12 mouse cellular contexts compared by ENCODE assay signal in the genomic region with DNA sequence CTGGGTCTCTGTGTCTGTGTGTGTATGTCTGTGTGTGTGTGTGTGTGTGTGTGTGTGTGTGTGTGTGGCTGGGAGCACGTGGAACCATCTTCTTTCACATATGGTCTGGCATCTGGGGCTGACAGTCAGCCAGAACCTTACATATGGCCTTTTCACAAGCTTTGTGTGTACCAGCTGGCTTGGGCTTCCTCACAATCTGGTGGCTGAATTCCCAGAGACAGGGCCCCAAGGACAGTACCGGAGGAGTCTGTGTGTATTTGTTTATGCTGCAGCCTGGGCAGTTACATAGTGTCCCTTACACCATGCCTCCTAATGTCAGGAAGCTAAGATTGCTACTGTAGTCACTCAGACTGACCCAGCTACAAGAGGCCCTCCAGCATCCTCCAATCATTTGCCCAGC. TPM values are rescaled to one million over a fixed set of nuclear protein-coding genes. Genes with fewer than 3 reads are reported as not detected.
DNase-seq lines count a peak whose midpoint lies in the region; ATAC-seq and TF ChIP-seq lines count a peak whose summit lies in the region.
"Had no signal": no experiment of that assay in that cellular context is flagged by ENCODE, and none has a peak within 500 bp of the region (broad histone marks: within the 10 kb centered on the region; RNA-seq: fewer than 3 reads in every experiment).

No protein-coding gene starts in this region.

- no peak overlapping the region for H3K4me3 ChIP-seq in forebrain, embryonic 14.5 days (ENCODE audit: low read depth, low read length)
- no peak overlapping the region for H3K4me3 ChIP-seq in forebrain, embryonic 12.5 days (replicated peaks)
- H3K4me3 ChIP-seq in lung, postnatal 0 days (ENCODE audit: low read depth, low read length): no peak overlapping the region
- no peak overlapping the region for H3K4me3 ChIP-seq in neural tube, embryonic 15.5 days (replicated peaks)

- no peak overlapping the region for H3K9ac ChIP-seq in forebrain, embryonic 14.5 days (ENCODE audit: low read length)
- H3K9ac ChIP-seq in forebrain, embryonic 12.5 days: no peak overlapping the region
- no peak overlapping the region for H3K9ac ChIP-seq in lung, postnatal 0 days (replicated peaks; ENCODE audit: low read depth)
- no peak overlapping the region for H3K9ac ChIP-seq in neural tube, embryonic 15.5 days (replicated peaks)

- no peak overlapping the region for H3K4me2 ChIP-seq in forebrain, embryonic 14.5 days (ENCODE audit: low read length)
- no peak overlapping the region for H3K4me2 ChIP-seq in forebrain, embryonic 12.5 days
- H3K4me2 ChIP-seq in lung, postnatal 0 days (replicated peaks; ENCODE audit: low read depth, low read length): no peak overlapping the region
- no peak overlapping the region for H3K4me2 ChIP-seq in neural tube, embryonic 15.5 days
- H3K4me2 ChIP-seq: liver, embryonic 11.5 days; midbrain, embryonic 11.5 days had no signal

- no peak for TF ChIP-seq CTCF in lung, postnatal 0 days (IDR thresholded peaks at IDR 0.05)

- peak; percentile 66 for ATAC-seq in forebrain, embryonic 14.5 days
- ATAC-seq in forebrain, embryonic 12.5 days (ENCODE audit: low FRiP score): no peak
- ATAC-seq in lung, postnatal 0 days: peak; percentile 75
- no peak for ATAC-seq in neural tube, embryonic 15.5 days (ENCODE audit: low FRiP score)

- H3K27ac ChIP-seq in forebrain, embryonic 14.5 days (ENCODE audit: low read depth, low read length): no peak overlapping the region
- H3K27ac ChIP-seq in forebrain, embryonic 12.5 days: no peak overlapping the region
- H3K27ac ChIP-seq in lung, postnatal 0 days (ENCODE audit: low read length): no peak overlapping the region
- H3K27ac ChIP-seq in neural tube, embryonic 15.5 days (replicated peaks): no peak overlapping the region

- 46% methylated on average over 2 of the region's 2 CpGs for WGBS in forebrain, embryonic 14.5 days
- 69% methylated on average over 2 of the region's 2 CpGs for WGBS in forebrain, embryonic 12.5 days
- 39% methylated on average over 2 of the region's 2 CpGs for WGBS in lung, postnatal 0 days
- WGBS in neural tube, embryonic 15.5 days: 21% methylated on average over 2 of the region's 2 CpGs

- peak; percentile 81 for DNase-seq in forebrain, embryonic 14.5 days (ENCODE audit: low spot score)
- peak; percentile 49 for DNase-seq in lung, postnatal 0 days (ENCODE audit: low spot score)
- DNase-seq in lung, postnatal 36 days: no peak
- DNase-seq in cerebellum, adult 9-10 months: peak; percentile 53
- peak; percentile 36 to 58 for DNase-seq in layer of hippocampus, postnatal 25 days (ENCODE audit: extremely low spot score in 1 of 2, low spot score in 1 of 2)
- no peak for DNase-seq in MN1 (ENCODE audit: low spot score)
- DNase-seq: kidney, adult 2 months; thymus, postnatal 25 days had no signal

- H3K27me3 ChIP-seq in forebrain, embryonic 14.5 days (replicated peaks; ENCODE audit: control insufficient read depth, insufficient read depth, low read length): no peaks in the 10 kb centered on the region
- H3K27me3 ChIP-seq in forebrain, embryonic 12.5 days: peaks cover 8% of the 10 kb centered on the region; the same call in 1 of the 2 replicates
- no peaks in the 10 kb centered on the region for H3K27me3 ChIP-seq in lung, postnatal 0 days (replicated peaks; ENCODE audit: insufficient read depth, low read length)
- H3K27me3 ChIP-seq in neural tube, embryonic 15.5 days (replicated peaks): peaks cover 6% of the 10 kb centered on the region; the same call in 1 of the 2 replicates

- H3K36me3 ChIP-seq in forebrain, embryonic 14.5 days (ENCODE audit: control insufficient read depth, insufficient read depth, low read length): no peaks in the 10 kb centered on the region
- H3K36me3 ChIP-seq in forebrain, embryonic 12.5 days (replicated peaks): no peaks in the 10 kb centered on the region
- no peaks in the 10 kb centered on the region for H3K36me3 ChIP-seq in lung, postnatal 0 days (ENCODE audit: insufficient read depth, low read length)
- no peaks in the 10 kb centered on the region for H3K36me3 ChIP-seq in neural tube, embryonic 15.5 days

- no peaks in the 10 kb centered on the region for H3K9me3 ChIP-seq in forebrain, embryonic 14.5 days (replicated peaks; ENCODE audit: control insufficient read depth, low read length)
- no peaks in the 10 kb centered on the region for H3K9me3 ChIP-seq in forebrain, embryonic 12.5 days
- no peaks in the 10 kb centered on the region for H3K9me3 ChIP-seq in lung, postnatal 0 days (ENCODE audit: low read length)
- H3K9me3 ChIP-seq in neural tube, embryonic 15.5 days (replicated peaks): no peaks in the 10 kb centered on the region

- no peaks in the 10 kb centered on the region for H3K4me1 ChIP-seq in forebrain, embryonic 14.5 days (ENCODE audit: control insufficient read depth, insufficient read depth, low read length)
- H3K4me1 ChIP-seq in forebrain, embryonic 12.5 days: no peaks in the 10 kb centered on the region
- H3K4me1 ChIP-seq in lung, postnatal 0 days (ENCODE audit: insufficient read depth, low read depth, low read length): no peaks in the 10 kb centered on the region
- H3K4me1 ChIP-seq in neural tube, embryonic 15.5 days: peaks cover 3% of the 10 kb centered on the region

- no peak for TF ChIP-seq EP300 in lung, postnatal 0 days (IDR thresholded peaks at IDR 0.05)

RNA-seq across cellular contexts. Expression of gene Nub1, which starts 28.2 kb away (rescaled TPM):
- polyA plus RNA-seq in forebrain, embryonic 14.5 days (2014; fragmentation: Nextera tagmentation; extraction: Ambion mirVana): 59.8 and 65.3 TPM in 2 replicates
- 36.4 and 39.2 TPM in 2 replicates for polyA plus RNA-seq in forebrain, embryonic 12.5 days (2016; fragmentation: Nextera tagmentation; extraction: Ambion mirVana)
- 33.0 and 34.5 TPM in 2 replicates for polyA plus RNA-seq in lung, postnatal 0 days (2015; fragmentation: Nextera tagmentation; extraction: Ambion mirVana)
- 10 to 100 TPM; 65.8 to 70.7 TPM for total RNA-seq in layer of hippocampus, postnatal 25 days (2021)
- polyA plus RNA-seq in neural tube, embryonic 15.5 days (2015; fragmentation: Nextera tagmentation; extraction: Ambion mirVana): 45.6 and 47.5 TPM in 2 replicates

RNA-seq across cellular contexts. Expression of gene Smarcd3, which starts 32.9 kb away (rescaled TPM):
- 170 and 177 TPM in 2 replicates for polyA plus RNA-seq in forebrain, embryonic 14.5 days (2014; fragmentation: Nextera tagmentation; extraction: Ambion mirVana)
- polyA plus RNA-seq in forebrain, embryonic 12.5 days (2016; fragmentation: Nextera tagmentation; extraction: Ambion mirVana): 101 and 113 TPM in 2 replicates
- polyA plus RNA-seq in lung, postnatal 0 days (2015; fragmentation: Nextera tagmentation; extraction: Ambion mirVana): 8.0 and 12.1 TPM in 2 replicates
- total RNA-seq in layer of hippocampus, postnatal 25 days (2021): 10 to 100 TPM; 91.4 to 93.2 TPM
- 111 and 135 TPM in 2 replicates for polyA plus RNA-seq in neural tube, embryonic 15.5 days (2015; fragmentation: Nextera tagmentation; extraction: Ambion mirVana)

Comparison
In these comparisons a context has a peak if more than half of its experiments do, and no peak if none do; other contexts are left out.
1. ATAC-seq: peak in forebrain, embryonic 14.5 days (single experiment) and lung, postnatal 0 days (single experiment); none in forebrain, embryonic 12.5 days (single experiment) and neural tube, embryonic 15.5 days (single experiment).
2. DNase-seq: peak in forebrain, embryonic 14.5 days (single experiment), lung, postnatal 0 days (single experiment), cerebellum, adult 9-10 months (single experiment) and layer of hippocampus, postnatal 25 days (2 of 2); none in lung, postnatal 36 days (single experiment) and MN1 (single experiment).